Mouse (Mus musculus) ES-E14 (cell line): ENCODE measurements around the gene Krtap10-10. TPM values are rescaled to one million over a fixed set of nuclear protein-coding genes. Genes with fewer than 3 reads are reported as not detected.
A peak's percentile ranks its signal among the peaks of the same experiment; 100 is the strongest.

Source experiments
- DNase-seq: peaks from one replicate; pipeline ENCODE4 v3.0.0-alpha.2; 2013; ENCODE audit warnings: low read depth, low spot score
- H3K27ac ChIP-seq: 2 replicates; pipeline ENCODE4 v1.5.1; 2012; ENCODE audit warnings: low read depth, mild to moderate bottlenecking, low read length, moderate library complexity, mixed read lengths; ENCODE audit not compliant: poor library complexity, insufficient read depth, severe bottlenecking
- H3K36me3 ChIP-seq: 2 replicates; pipeline ENCODE4 v1.6.1; 2012; ENCODE audit warnings: mild to moderate bottlenecking, low read length, moderate library complexity, mixed read lengths; ENCODE audit not compliant: control insufficient read depth, poor library complexity, insufficient read depth, severe bottlenecking
- H3K4me1 ChIP-seq, 2 experiments: fragments of 150-350 bp in 1 of 2; sonication (generic) in 1 of 2; 2 replicates each; pipeline ENCODE4 v1.6.1; 2012; ENCODE audit warnings: low read length in 2 of 2, mild to moderate bottlenecking in 1 of 2, mixed read lengths in 1 of 2; ENCODE audit not compliant: control insufficient read depth in 2 of 2, insufficient read depth in 2 of 2, poor library complexity in 1 of 2
- H3K4me3 ChIP-seq, 2 experiments: fragments of 150-350 bp in 1 of 2; sonication (generic) in 1 of 2; 2 replicates each; pipeline ENCODE4 v1.5.1; 2012; ENCODE audit warnings: low read length in 2 of 2, low read depth in 1 of 2, mild to moderate bottlenecking in 1 of 2, mixed read lengths in 1 of 2; ENCODE audit not compliant: insufficient read depth in 1 of 2, poor library complexity in 1 of 2, severe bottlenecking in 1 of 2
- H3K9ac ChIP-seq: 2 replicates; pipeline ENCODE4 v1.6.1; 2012; ENCODE audit warnings: low read depth, mild to moderate bottlenecking, low read length, mixed read lengths; ENCODE audit not compliant: poor library complexity, insufficient read depth, severe bottlenecking
- H3K9me3 ChIP-seq: fragments of 150-350 bp; sonication (generic); 2 replicates; pipeline ENCODE4 v1.6.1; 2012; ENCODE audit warnings: low read depth, mild to moderate bottlenecking, low read length; ENCODE audit not compliant: control insufficient read depth, insufficient read depth
- CHD2 ChIP-seq: IDR thresholded peaks from 2 replicates; pipeline ENCODE4 v1.6.1; 2014; ENCODE audit warnings: mild to moderate bottlenecking, low read depth, low read length, inconsistent platforms
- HCFC1 ChIP-seq: IDR thresholded peaks from 2 replicates; pipeline ENCODE4 v1.6.1; 2012; ENCODE audit warnings: low read length, inconsistent platforms, borderline replicate concordance; ENCODE audit not compliant: insufficient read depth
- MAFK ChIP-seq: IDR thresholded peaks from 2 replicates; pipeline ENCODE4 v1.6.1; 2014; ENCODE audit warnings: mild to moderate bottlenecking, low read depth, low read length, inconsistent platforms; ENCODE audit not compliant: insufficient read depth
- ZC3H11A ChIP-seq: IDR thresholded peaks from 2 replicates; pipeline ENCODE4 v1.6.1; 2012; ENCODE audit warnings: low read depth, mild to moderate bottlenecking, inconsistent platforms, low read length, borderline replicate concordance
- ZNF384 ChIP-seq: IDR thresholded peaks from 2 replicates; pipeline ENCODE4 v1.6.1; 2012; ENCODE audit warnings: low read depth, low read length, inconsistent platforms
- in situ Hi-C, 2 experiments: fragments of 600-800 bp; cut with MboI; formaldehyde crosslinking; loops; one replicate each; pipeline ENCODE4 v1.15.1; 2025; ENCODE audit warnings: low sequenced_read_pairs in 2 of 2, inconsistent platforms in 1 of 2; ENCODE audit not compliant: unreplicated experiment in 2 of 2
- total RNA-seq: library from RNA; depleted of rRNA; stranded (reverse); fragments of 300-350 nt; gene quantifications from 2 replicates; pipeline ENCODE4 v1.2.3, GENCODE M21; 2012

The Krtap10-10 gene
- total RNA-seq, 1 experiment = not detected

DNA sequence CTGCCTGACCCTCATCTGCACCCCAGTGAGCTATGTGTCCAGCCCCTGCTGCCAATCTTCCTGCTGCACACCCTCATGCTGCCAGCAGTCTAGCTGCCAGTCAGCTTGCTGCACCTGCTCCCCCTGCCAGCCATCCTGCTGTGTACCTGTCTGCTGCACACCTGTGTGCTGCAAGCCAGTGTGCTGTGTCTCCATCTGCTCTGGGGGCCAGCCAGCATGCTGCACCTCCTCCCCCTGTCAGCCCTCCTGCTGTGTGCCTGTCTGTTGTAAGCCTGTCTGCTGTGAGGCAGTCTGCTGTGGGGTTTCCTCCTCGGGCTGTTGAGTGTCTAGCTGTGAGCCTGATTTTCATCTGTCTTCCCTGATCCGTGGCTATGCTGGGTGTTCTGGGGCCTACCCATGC, 11.2 kb downstream of the Krtap10-10 start:
- Histone ChIP-seq H3K9ac (no peak overlapping the region), H3K4me3 (no peak overlapping the region), H3K4me1 (peaks cover 0 to 6% of the 10 kb centered on the region in 2 experiments; a peak in 1 of 4 replicates), H3K36me3 (no peaks in the 10 kb centered on the region), H3K9me3 (no peaks in the 10 kb centered on the region), H3K27ac (no peak overlapping the region)
- no peak for TF ChIP-seq ZC3H11A
- no peak for TF ChIP-seq HCFC1
- no peak for TF ChIP-seq MAFK
- TF ChIP-seq ZNF384 = no peak
- no peak for TF ChIP-seq CHD2
- no peak for DNase-seq
- in situ Hi-C loops = no loop called here

DNA sequence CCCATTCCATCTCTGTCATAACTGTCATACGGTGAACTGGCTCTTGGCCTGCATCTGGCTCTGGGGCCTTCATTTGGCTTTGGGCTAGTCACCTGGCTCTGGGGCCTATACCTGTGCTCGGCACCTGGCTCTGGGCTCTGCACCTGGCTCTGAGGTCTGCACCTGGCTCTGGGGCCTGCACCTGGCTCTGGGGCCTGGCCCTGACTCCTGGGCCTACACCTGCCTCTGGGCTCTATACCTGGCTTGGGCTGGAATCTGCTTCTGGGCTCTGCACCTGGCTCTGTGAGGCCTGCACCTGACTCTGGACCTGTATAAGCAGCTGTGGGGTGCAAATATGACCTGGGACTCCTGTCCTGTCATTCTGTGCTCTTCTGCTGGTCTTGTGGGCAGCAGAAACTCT, 11.8 kb downstream of the Krtap10-10 start:
- Histone ChIP-seq H3K36me3 (no peaks in the 10 kb centered on the region), H3K4me3 (no peak overlapping the region), H3K4me1 (peaks cover 0 to 6% of the 10 kb centered on the region in 2 experiments; a peak in 1 of 4 replicates), H3K9me3 (no peaks in the 10 kb centered on the region), H3K27ac (no peak overlapping the region), H3K9ac (no peak overlapping the region)
- in situ Hi-C loops = no loop called here
- TF ChIP-seq MAFK (no peak), ZC3H11A (no peak), ZNF384 (no peak)
- no peak for DNase-seq

DNA sequence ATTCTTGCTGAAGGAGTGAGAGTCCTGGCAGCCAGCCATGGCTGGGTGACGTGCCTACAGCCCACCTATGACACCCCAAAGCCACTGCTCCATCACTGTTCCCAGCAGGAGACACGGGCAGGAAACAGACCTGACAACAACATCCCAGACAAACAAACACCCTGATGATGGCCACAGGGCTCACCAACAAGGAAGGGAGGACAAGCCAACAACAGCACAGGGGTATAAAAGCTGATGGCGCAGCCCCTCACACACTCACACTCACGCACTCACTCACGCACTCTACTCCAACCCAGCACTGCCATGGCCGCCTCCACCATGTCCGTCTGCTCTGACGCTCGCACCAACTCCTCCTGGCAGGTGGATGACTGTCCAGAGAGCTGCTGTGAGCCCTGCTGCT, 16.8 kb downstream of the Krtap10-10 start, which contains the start of gene Gm10318:
TSS of gene Gm10318 (plus strand) at position 301 of the 400 bp plus-strand sequence.
- no peak for TF ChIP-seq MAFK
- no peak for TF ChIP-seq ZC3H11A
- no peak for TF ChIP-seq ZNF384
- no peak for TF ChIP-seq HCFC1
- no peak for TF ChIP-seq CHD2
- Histone ChIP-seq H3K27ac (no peak within 1 kb of the TSS), H3K9me3 (no peaks in the 10 kb centered on the region), H3K4me3 (no peak within 1 kb of the TSS), H3K4me1 (peaks cover 0 to 3% of the 10 kb centered on the region in 2 experiments; a peak in 1 of 4 replicates), H3K36me3 (no peaks in the 10 kb centered on the region), H3K9ac (no peak within 1 kb of the TSS)
- no peak for DNase-seq
- in situ Hi-C loops = no loop called here

DNA sequence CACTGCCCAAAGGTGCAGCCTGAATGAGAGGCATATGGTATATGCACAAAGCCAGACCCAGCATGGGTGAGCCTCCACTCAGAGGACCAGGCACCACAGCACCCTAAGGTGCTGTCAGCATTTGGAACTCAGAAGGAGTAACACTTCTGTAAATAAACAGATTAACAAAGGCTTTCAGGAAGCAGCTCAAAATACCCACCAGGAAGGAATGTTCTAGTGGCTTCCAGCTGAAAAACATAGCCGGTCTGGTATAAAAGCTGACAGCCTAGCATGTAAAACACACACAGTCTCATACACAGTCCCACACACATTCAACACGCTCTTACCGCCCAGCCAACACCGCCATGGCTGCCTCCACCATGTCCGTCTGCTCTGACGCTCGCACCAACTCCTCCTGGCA, 25.9 kb downstream of the Krtap10-10 start, which contains the start of gene Gm3285:
TSS of gene Gm3285 (plus strand) at position 301 of the 400 bp plus-strand sequence.
- in situ Hi-C loops = no loop called here
- Histone ChIP-seq H3K36me3 (no peaks in the 10 kb centered on the region), H3K4me1 (no peaks in the 10 kb centered on the region), H3K4me3 (no peak within 1 kb of the TSS), H3K9ac (no peak within 1 kb of the TSS), H3K27ac (no peak within 1 kb of the TSS), H3K9me3 (no peaks in the 10 kb centered on the region)
- TF ChIP-seq ZC3H11A = no peak
- no peak for DNase-seq

DNA sequence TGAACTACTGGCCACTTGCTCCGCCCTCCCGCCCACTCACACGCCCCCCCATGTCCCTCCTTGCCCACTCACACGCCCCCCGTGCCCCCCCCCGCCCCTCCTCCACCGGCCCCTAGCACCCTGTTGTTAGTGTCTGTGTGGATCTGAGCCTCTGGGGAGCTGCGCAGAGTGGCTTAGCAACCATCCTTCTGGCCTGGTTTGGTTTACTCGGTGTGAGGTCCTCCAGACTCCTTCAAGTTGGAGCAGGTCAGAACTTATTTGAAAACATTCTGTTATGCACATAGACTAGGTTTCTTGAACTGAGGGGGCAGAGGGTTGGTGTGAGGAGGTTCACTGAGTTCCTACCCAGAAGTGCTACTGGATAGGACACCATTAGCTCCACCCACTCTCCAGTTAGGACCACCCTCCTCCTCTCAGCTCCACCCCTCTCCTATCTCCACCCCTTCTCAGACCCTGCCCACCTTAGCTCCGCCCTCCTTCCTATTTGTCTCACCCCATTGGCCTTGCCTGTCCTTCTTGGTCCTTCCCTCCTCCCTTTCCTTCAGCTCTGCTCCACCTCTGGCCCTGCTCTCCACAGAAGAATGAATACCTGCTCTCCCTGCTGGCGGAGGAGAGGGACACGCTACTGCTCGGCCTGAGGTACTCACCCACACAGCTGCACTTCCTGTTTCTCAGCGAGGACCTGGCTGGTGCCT, 28.5 kb downstream of the Krtap10-10 start:
- H3K9me3 ChIP-seq = no peaks in the 10 kb centered on the region
- no peak for TF ChIP-seq ZNF384
- H3K4me3 ChIP-seq = no peak overlapping the region
- no peak overlapping the region for H3K9ac ChIP-seq
- no peaks in the 10 kb centered on the region for H3K4me1 ChIP-seq
- peak; percentile 67 for DNase-seq
- no peak overlapping the region for H3K27ac ChIP-seq
- in situ Hi-C loops = no loop called here
- H3K36me3 ChIP-seq = no peaks in the 10 kb centered on the region
